Mouse (Mus musculus): ENCODE results near the gene Nags. TPM values are rescaled to one million over a fixed set of nuclear protein-coding genes. Genes with fewer than 3 reads are reported as not detected.

Nags gene
- not detected in 2 replicates for polyA plus RNA-seq (2012)

- TF ChIP-seq GATA1 (IDR thresholded peaks at IDR 0.05; ENCODE audit: low read length) = no peak
Observed at GRCm38 (mm10) chr11:102145471-102146001, at the start of gene Nags. Gene Nags (plus strand): TSS chr11:102145513.

GRCm38 (mm10) chr11:102095676-102096075 is 49.6 kb upstream of the Nags start:
- TF ChIP-seq GATA1 (IDR thresholded peaks at IDR 0.05; ENCODE audit: low read length) = no peak

GRCm38 (mm10) chr11:102096446-102096845 is 48.9 kb upstream of the Nags start:
- no peak for TF ChIP-seq GATA1 (IDR thresholded peaks at IDR 0.05; ENCODE audit: low read length)

- no peak for TF ChIP-seq GATA1 (IDR thresholded peaks at IDR 0.05; ENCODE audit: low read length)
Observed at GRCm38 (mm10) chr11:102096887-102097391, 48.4 kb upstream of the Nags start.

- TF ChIP-seq GATA1 (IDR thresholded peaks at IDR 0.05; ENCODE audit: low read length) = no peak
Observed at GRCm38 (mm10) chr11:102101219-102101618, 44.1 kb upstream of the Nags start, which contains the start of gene Ppy. Gene Ppy (minus strand): TSS chr11:102101319.

- no peak for TF ChIP-seq GATA1 (IDR thresholded peaks at IDR 0.05; ENCODE audit: low read length)
Observed at GRCm38 (mm10) chr11:102102485-102103258, 42.6 kb upstream of the Nags start.

- no peak for TF ChIP-seq GATA1 (IDR thresholded peaks at IDR 0.05; ENCODE audit: low read length)
Observed at GRCm38 (mm10) chr11:102106911-102107310, 38.4 kb upstream of the Nags start.

GRCm38 (mm10) chr11:102107732-102108131 is 37.6 kb upstream of the Nags start, which contains the start of gene Pyy:
Gene Pyy (minus strand): TSS chr11:102107832.
- no peak for TF ChIP-seq GATA1 (IDR thresholded peaks at IDR 0.05; ENCODE audit: low read length)

GRCm38 (mm10) chr11:102111576-102111975 is 33.7 kb upstream of the Nags start:
- TF ChIP-seq GATA1 (IDR thresholded peaks at IDR 0.05; ENCODE audit: low read length) = no peak

GRCm38 (mm10) chr11:102116241-102116640 is 29.1 kb upstream of the Nags start:
- peak; percentile 49 for TF ChIP-seq GATA1 (IDR thresholded peaks at IDR 0.05; ENCODE audit: low read length)

- no peak for TF ChIP-seq GATA1 (IDR thresholded peaks at IDR 0.05; ENCODE audit: low read length)
Observed at GRCm38 (mm10) chr11:102117386-102117785, 27.9 kb upstream of the Nags start.

- TF ChIP-seq GATA1 (IDR thresholded peaks at IDR 0.05; ENCODE audit: low read length) = no peak
Observed at GRCm38 (mm10) chr11:102134516-102134915, 10.8 kb upstream of the Nags start.

- TF ChIP-seq GATA1 (IDR thresholded peaks at IDR 0.05; ENCODE audit: low read length) = no peak
Observed at GRCm38 (mm10) chr11:102137625-102138446, 7.5 kb upstream of the Nags start.

GRCm38 (mm10) chr11:102138447-102138740 is 6.9 kb upstream of the Nags start:
- no peak for TF ChIP-seq GATA1 (IDR thresholded peaks at IDR 0.05; ENCODE audit: low read length)

GRCm38 (mm10) chr11:102140508-102140907 is 4.8 kb upstream of the Nags start:
- no peak for TF ChIP-seq GATA1 (IDR thresholded peaks at IDR 0.05; ENCODE audit: low read length)

GRCm38 (mm10) chr11:102142355-102142754 is 3.0 kb upstream of the Nags start:
- no peak for TF ChIP-seq GATA1 (IDR thresholded peaks at IDR 0.05; ENCODE audit: low read length)

All from G1E-ER4 (cell line).